Mouse (Mus musculus) heart, embryonic 15.5 days (tissue): Measurements from ENCODE around the gene Vsig2. TPM values are rescaled to one million over a fixed set of nuclear protein-coding genes. Genes with fewer than 3 reads are reported as not detected.

Source experiments
- ATAC-seq: fragments of 200-750 bp; cut with Nextera tagmentation; replicated peaks from 2 replicates; pipeline ENCODE4 v1.8.0; 2017; ENCODE audit warnings: low read depth, moderate TSS enrichment; ENCODE audit not compliant: insufficient number of reproducible peaks, insufficient read depth, low FRiP score
- H3K27ac ChIP-seq: fragments of 300-500 bp; sonication (generic); 2 replicates; pipeline ENCODE4 v1.5.1; 2015; ENCODE audit warnings: mild to moderate bottlenecking, inconsistent platforms
- H3K27me3 ChIP-seq: fragments of 300-500 bp; sonication (generic); 2 replicates; pipeline ENCODE4 v1.6.1; 2015; ENCODE audit warnings: inconsistent platforms
- H3K36me3 ChIP-seq: fragments of 300-500 bp; sonication (generic); 2 replicates; pipeline ENCODE4 v1.6.1; 2015; ENCODE audit warnings: mild to moderate bottlenecking, inconsistent platforms
- H3K4me1 ChIP-seq: fragments of 300-500 bp; sonication (generic); replicated peaks from 2 replicates; pipeline ENCODE4 v1.6.1; 2015; ENCODE audit warnings: inconsistent platforms
- H3K4me2 ChIP-seq: fragments of 300-500 bp; sonication (generic); 2 replicates; pipeline ENCODE4 v1.6.1; 2015; ENCODE audit warnings: inconsistent platforms, mild to moderate bottlenecking, moderate library complexity
- H3K4me3 ChIP-seq: fragments of 300-500 bp; sonication (generic); 2 replicates; pipeline ENCODE4 v1.5.1; 2015; ENCODE audit warnings: mild to moderate bottlenecking, inconsistent platforms
- H3K9ac ChIP-seq: fragments of 300-500 bp; sonication (generic); 2 replicates; pipeline ENCODE4 v1.6.1; 2015; ENCODE audit warnings: mild to moderate bottlenecking, inconsistent platforms
- H3K9me3 ChIP-seq: fragments of 300-500 bp; sonication (generic); replicated peaks from 2 replicates; pipeline ENCODE4 v1.6.1; 2016; ENCODE audit warnings: inconsistent platforms
- WGBS: fragments of 180-500 bp; shearing (Covaris S2); methylation state at CpG from one replicate; pipeline ENCODE4 v1.1.7; 2015; ENCODE audit warnings: mixed read lengths; 5-methylcytosine and 5-hydroxymethylcytosine counted together
- polyA plus RNA-seq: library from polyadenylated mRNA; unstranded; fragments of >200 nt; fragmentation: Nextera tagmentation; extraction: Ambion mirVana; gene quantifications from 2 replicates; pipeline ENCODE4 v1.2.1, GENCODE M21; 2015

The Vsig2 gene
- polyA plus RNA-seq, 1 experiment from 2014 or later = 2.3 TPM

GRCm38 (mm10) chr9:37568605-37569214 is 29.7 kb downstream of the Vsig2 start:
- no peak overlapping the region for H3K4me3 ChIP-seq
- no peak overlapping the region for H3K9ac ChIP-seq
- no peaks in the 10 kb centered on the region for H3K9me3 ChIP-seq
- no peak for ATAC-seq
- 0 out of 2 replicates have a peak overlapping the region, but pooled peaks have one; percentile 20 for H3K27ac ChIP-seq
- H3K4me2 ChIP-seq = peak overlapping the region; percentile 52
- 30% methylated on average over 4 of the region's 4 CpGs for WGBS
- no peaks in the 10 kb centered on the region for H3K27me3 ChIP-seq
- peaks cover 19% of the 10 kb centered on the region for H3K4me1 ChIP-seq
- H3K36me3 ChIP-seq = no peaks in the 10 kb centered on the region

- Histone ChIP-seq H3K9ac (no peak overlapping the region), H3K4me2 (no peak overlapping the region), H3K4me1 (peaks cover 19% of the 10 kb centered on the region), H3K27ac (no peak overlapping the region), H3K36me3 (no peaks in the 10 kb centered on the region), H3K4me3 (no peak overlapping the region), H3K27me3 (no peaks in the 10 kb centered on the region), H3K9me3 (no peaks in the 10 kb centered on the region)
- WGBS = 55% methylated on average over 2 of the region's 2 CpGs
- ATAC-seq = no peak
These were observed 30.3 kb downstream of the Vsig2 start for GRCm38 (mm10) chr9:37569231-37569835.

- H3K36me3 ChIP-seq = no peaks in the 10 kb centered on the region
- no peak overlapping the region for H3K9ac ChIP-seq
- no peak for ATAC-seq
- WGBS = 24% methylated on average over 3 of the region's 3 CpGs
- no peaks in the 10 kb centered on the region for H3K27me3 ChIP-seq
- H3K4me1 ChIP-seq = peaks cover 22% of the 10 kb centered on the region
- H3K27ac ChIP-seq = no peak overlapping the region
- no peaks in the 10 kb centered on the region for H3K9me3 ChIP-seq
- no peak overlapping the region for H3K4me2 ChIP-seq
- no peak overlapping the region for H3K4me3 ChIP-seq
These were observed 33.3 kb downstream of the Vsig2 start for GRCm38 (mm10) chr9:37572204-37572876.

GRCm38 (mm10) chr9:37576436-37576930 is 37.4 kb downstream of the Vsig2 start:
- Histone ChIP-seq H3K4me2 (peak overlapping the region; percentile 40), H3K4me1 (peaks cover 8% of the 10 kb centered on the region; the same call in 1 of the 2 replicates), H3K27ac (no peak overlapping the region), H3K36me3 (no peaks in the 10 kb centered on the region), H3K27me3 (no peaks in the 10 kb centered on the region), H3K9me3 (no peaks in the 10 kb centered on the region), H3K4me3 (no peak overlapping the region), H3K9ac (no peak overlapping the region)
- no peak for ATAC-seq
- 27% methylated on average over 14 of the region's 14 CpGs for WGBS

- Histone ChIP-seq H3K9ac (no peak overlapping the region), H3K9me3 (no peaks in the 10 kb centered on the region), H3K36me3 (no peaks in the 10 kb centered on the region), H3K4me1 (no peaks in the 10 kb centered on the region), H3K4me3 (no peak overlapping the region), H3K4me2 (no peak overlapping the region), H3K27me3 (no peaks in the 10 kb centered on the region), H3K27ac (no peak overlapping the region)
- WGBS = 83% methylated on average over 5 of the region's 5 CpGs
- no peak for ATAC-seq
These were observed 44.5 kb downstream of the Vsig2 start for GRCm38 (mm10) chr9:37583594-37583993.

- no peak overlapping the region for H3K4me2 ChIP-seq
- H3K36me3 ChIP-seq = no peaks in the 10 kb centered on the region
- no peaks in the 10 kb centered on the region for H3K27me3 ChIP-seq
- no peak overlapping the region for H3K9ac ChIP-seq
- ATAC-seq = no peak
- WGBS = 77% methylated on average over 4 of the region's 4 CpGs
- no peak overlapping the region for H3K27ac ChIP-seq
- H3K9me3 ChIP-seq = no peaks in the 10 kb centered on the region
- H3K4me1 ChIP-seq = no peaks in the 10 kb centered on the region
- no peak overlapping the region for H3K4me3 ChIP-seq
These were observed 47.7 kb downstream of the Vsig2 start for GRCm38 (mm10) chr9:37586718-37587117.

- Histone ChIP-seq H3K9ac (no peak overlapping the region), H3K4me2 (no peak overlapping the region), H3K4me1 (no peaks in the 10 kb centered on the region), H3K36me3 (no peaks in the 10 kb centered on the region), H3K27ac (no peak overlapping the region), H3K4me3 (no peak overlapping the region), H3K27me3 (no peaks in the 10 kb centered on the region), H3K9me3 (no peaks in the 10 kb centered on the region)
- ATAC-seq = no peak
- 72% methylated on average over 4 of the region's 4 CpGs for WGBS
These were observed 51.3 kb downstream of the Vsig2 start for GRCm38 (mm10) chr9:37590381-37590780.

GRCm38 (mm10) chr9:37592025-37592424 is 53.0 kb downstream of the Vsig2 start:
- H3K4me3 ChIP-seq = no peak overlapping the region
- H3K36me3 ChIP-seq = no peaks in the 10 kb centered on the region
- no peaks in the 10 kb centered on the region for H3K9me3 ChIP-seq
- H3K9ac ChIP-seq = no peak overlapping the region
- no peak overlapping the region for H3K4me2 ChIP-seq
- 72% methylated on average over 2 of the region's 2 CpGs for WGBS
- no peak for ATAC-seq
- H3K27me3 ChIP-seq = no peaks in the 10 kb centered on the region
- no peak overlapping the region for H3K27ac ChIP-seq
- no peaks in the 10 kb centered on the region for H3K4me1 ChIP-seq

GRCm38 (mm10) chr9:37592633-37593032 is 53.6 kb downstream of the Vsig2 start:
- H3K4me3 ChIP-seq = no peak overlapping the region
- H3K27ac ChIP-seq = no peak overlapping the region
- H3K36me3 ChIP-seq = no peaks in the 10 kb centered on the region
- H3K4me1 ChIP-seq = no peaks in the 10 kb centered on the region
- no peaks in the 10 kb centered on the region for H3K9me3 ChIP-seq
- no peak for ATAC-seq
- H3K9ac ChIP-seq = no peak overlapping the region
- H3K27me3 ChIP-seq = no peaks in the 10 kb centered on the region
- H3K4me2 ChIP-seq = no peak overlapping the region
- 53% methylated on average over 6 of the region's 6 CpGs for WGBS

GRCm38 (mm10) chr9:37593690-37594089 is 54.6 kb downstream of the Vsig2 start:
- 85% methylated on average over 3 of the region's 3 CpGs for WGBS
- no peaks in the 10 kb centered on the region for H3K27me3 ChIP-seq
- no peak overlapping the region for H3K4me3 ChIP-seq
- H3K36me3 ChIP-seq = no peaks in the 10 kb centered on the region
- no peak for ATAC-seq
- no peak overlapping the region for H3K9ac ChIP-seq
- no peaks in the 10 kb centered on the region for H3K4me1 ChIP-seq
- no peak overlapping the region for H3K4me2 ChIP-seq
- no peaks in the 10 kb centered on the region for H3K9me3 ChIP-seq
- no peak overlapping the region for H3K27ac ChIP-seq
